ENCODE assay signal across 8 mouse cellular contexts in the genomic region with DNA sequence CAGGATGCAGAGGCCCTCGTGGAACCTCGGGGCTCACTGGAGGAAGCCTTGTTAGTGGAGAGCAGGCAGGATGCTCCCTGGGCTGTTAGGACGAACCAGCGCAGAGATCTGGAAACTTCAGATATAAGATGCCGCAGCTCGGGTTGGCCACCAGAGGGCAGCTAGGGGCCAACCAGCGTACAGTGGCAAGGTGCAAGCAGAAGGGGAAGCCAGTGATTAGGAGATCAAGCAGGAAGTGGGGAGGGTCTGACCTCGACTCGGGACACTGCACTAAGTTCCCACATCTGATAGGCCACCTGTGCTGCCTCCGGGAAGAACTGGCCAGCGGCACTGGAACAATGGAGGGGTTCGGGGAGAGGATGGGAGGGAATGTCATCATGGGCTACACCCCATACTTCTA. TPM values are rescaled to one million over a fixed set of nuclear protein-coding genes. Genes with fewer than 3 reads are reported as not detected.
DNase-seq lines count a peak whose midpoint lies in the region; ATAC-seq and TF ChIP-seq lines count a peak whose summit lies in the region.

No protein-coding gene starts in this region.

- peak; percentile 98 for TF ChIP-seq CTCF in midbrain, postnatal 0 days (IDR thresholded peaks at IDR 0.05)

- peaks cover 93% of the 10 kb centered on the region for H3K36me3 ChIP-seq in limb, embryonic 14.5 days (ENCODE audit: control insufficient read depth, insufficient read depth, low read length)
- peaks cover 22% of the 10 kb centered on the region for H3K36me3 ChIP-seq in midbrain, postnatal 0 days (ENCODE audit: insufficient read depth, low read length)

- 0 out of 2 replicates have a peak, but pooled peaks have one; percentile 32 for ATAC-seq in limb, embryonic 14.5 days (ENCODE audit: low FRiP score, low read depth)
- peak; percentile 60; the same call in 1 of the 2 replicates for ATAC-seq in midbrain, postnatal 0 days (ENCODE audit: low FRiP score)

- DNase-seq in 3134 (ENCODE audit: extremely low read depth, insufficient read length, low spot score): peak; percentile 47
- DNase-seq in adipocyte (ENCODE audit: low spot score): peak; percentile 54
- DNase-seq in embryo, embryonic 11.5 days (ENCODE audit: low read depth, low spot score): peak; percentile 44
- peak; percentile 38 for DNase-seq in heart, adult 8-10 months (ENCODE audit: low spot score)
- DNase-seq in kidney, adult 18-20 months: peak; percentile 62
- DNase-seq in limb, embryonic 14.5 days (ENCODE audit: low spot score): peak; percentile 51
- DNase-seq in midbrain, postnatal 0 days (ENCODE audit: low spot score): peak; percentile 79
- peak; percentile 75 to 77 for DNase-seq in spleen, postnatal 36 days (ENCODE audit: low spot score in 2 of 2)

- no peak overlapping the region for H3K9ac ChIP-seq in limb, embryonic 14.5 days (ENCODE audit: low read depth, low read length, severe bottlenecking)
- H3K9ac ChIP-seq in midbrain, postnatal 0 days (replicated peaks; ENCODE audit: low read length, poor library complexity, severe bottlenecking): no peak overlapping the region

- no peaks in the 10 kb centered on the region for H3K27me3 ChIP-seq in limb, embryonic 14.5 days (ENCODE audit: control insufficient read depth, insufficient read depth, low read length)
- no peaks in the 10 kb centered on the region for H3K27me3 ChIP-seq in midbrain, postnatal 0 days (ENCODE audit: insufficient read depth, low read length)

- H3K27ac ChIP-seq in limb, embryonic 14.5 days (replicated peaks; ENCODE audit: low read depth, low read length): no peak overlapping the region
- H3K27ac ChIP-seq in midbrain, postnatal 0 days (ENCODE audit: low read depth, low read length): no peak overlapping the region

- no peak overlapping the region for H3K4me3 ChIP-seq in limb, embryonic 14.5 days (replicated peaks; ENCODE audit: low read length)
- no peak overlapping the region for H3K4me3 ChIP-seq in midbrain, postnatal 0 days (ENCODE audit: low read depth, low read length)

- TF ChIP-seq POLR2A in limb, embryonic 14.5 days (IDR thresholded peaks at IDR 0.05; ENCODE audit: borderline replicate concordance, extremely low read depth, insufficient read depth, insufficient read length): no peak

- no peak overlapping the region for H3K4me2 ChIP-seq in limb, embryonic 14.5 days (replicated peaks; ENCODE audit: low read depth, low read length, severe bottlenecking)
- H3K4me2 ChIP-seq in midbrain, postnatal 0 days (ENCODE audit: low read depth, low read length, poor library complexity, severe bottlenecking): no peak overlapping the region

- no peaks in the 10 kb centered on the region for H3K4me1 ChIP-seq in limb, embryonic 14.5 days (ENCODE audit: control insufficient read depth, insufficient read depth, low read length)
- no peaks in the 10 kb centered on the region for H3K4me1 ChIP-seq in midbrain, postnatal 0 days (ENCODE audit: insufficient read depth, low read length)

- WGBS in limb, embryonic 14.5 days: 2% methylated on average over 10 of the region's 12 CpGs
- WGBS in midbrain, postnatal 0 days: 4% methylated on average over 12 of the region's 12 CpGs

- 0 out of 2 replicates have a peak, but pooled peaks cover 4% of the 10 kb centered on the region for H3K9me3 ChIP-seq in limb, embryonic 14.5 days (ENCODE audit: control insufficient read depth, low read length)
- no peaks in the 10 kb centered on the region for H3K9me3 ChIP-seq in midbrain, postnatal 0 days (ENCODE audit: low read length)

RNA-seq across cellular contexts. Expression of gene Anxa6, which starts 35.0 kb away (rescaled TPM):
- 100 to 1,000 TPM; 202 to 217 (median 212) TPM for total RNA-seq in heart, adult 8-10 months (2022)
- polyA plus RNA-seq in limb, embryonic 14.5 days (2012; rRNA removed): 272 and 281 TPM in 2 replicates
- 390 and 395 TPM in 2 replicates for polyA plus RNA-seq in limb, embryonic 14.5 days (2014; fragmentation: Nextera tagmentation; extraction: Ambion mirVana)
- total RNA-seq in midbrain, postnatal 0 days (2014; rRNA removed): 48.2 and 51.5 TPM in 2 replicates
- polyA plus RNA-seq in midbrain, postnatal 0 days (2015; fragmentation: Nextera tagmentation; extraction: Ambion mirVana): 37.6 and 39.3 TPM in 2 replicates

RNA-seq across cellular contexts. Expression of gene Tnip1, which starts 35.6 kb away (rescaled TPM):
- total RNA-seq in heart, adult 8-10 months (2022): 10 to 100 TPM; 30.7 to 41.6 (median 35.2) TPM
- polyA plus RNA-seq in limb, embryonic 14.5 days (2012; rRNA removed): 21.6 and 24.8 TPM in 2 replicates
- polyA plus RNA-seq in limb, embryonic 14.5 days (2014; fragmentation: Nextera tagmentation; extraction: Ambion mirVana): 20.0 and 20.6 TPM in 2 replicates
- total RNA-seq in midbrain, postnatal 0 days (2014; rRNA removed): 19.2 and 20.9 TPM in 2 replicates
- polyA plus RNA-seq in midbrain, postnatal 0 days (2015; fragmentation: Nextera tagmentation; extraction: Ambion mirVana): 17.0 and 17.2 TPM in 2 replicates
